Mouse (Mus musculus): ENCODE results near the gene Tpbg.

DNA sequence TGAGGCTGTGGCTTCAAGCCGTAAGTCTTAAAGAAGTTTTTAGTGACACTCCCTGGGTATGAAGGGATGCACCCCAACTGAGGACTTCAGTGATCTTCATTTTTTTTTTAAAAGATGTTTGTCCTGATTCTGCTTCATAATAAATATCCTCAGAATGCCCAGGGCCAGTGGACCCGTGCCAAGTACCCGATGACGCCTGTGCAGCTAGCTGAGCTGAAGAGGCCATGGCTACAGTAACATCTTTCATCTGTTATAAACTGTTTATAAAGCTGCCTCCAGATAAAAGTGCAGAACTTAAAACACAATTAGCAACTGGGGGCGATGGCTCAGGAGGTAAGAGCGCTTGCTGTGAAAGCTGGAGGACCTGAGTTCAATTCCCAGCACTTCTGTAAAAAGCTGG is 20.4 kb downstream of the Tpbg start:
- TF ChIP-seq CTCF (IDR thresholded peaks at IDR 0.05; ENCODE audit: borderline replicate concordance, insufficient read depth, low read depth, low read length) (no peak), POLR2A (IDR thresholded peaks at IDR 0.05; ENCODE audit: borderline replicate concordance, insufficient read depth, low read length) (no peak)

All from cerebellum, adult 2 months (tissue).